Mouse (Mus musculus) forebrain, embryonic 15.5 days (tissue): ENCODE results near the gene Ifna12. TPM values are rescaled to one million over a fixed set of nuclear protein-coding genes. Genes with fewer than 3 reads are reported as not detected.

Experiments used
- polyA plus RNA-seq: library from polyadenylated mRNA; unstranded; fragments of >200 nt; fragmentation: Nextera tagmentation; extraction: Ambion mirVana; gene quantifications from 2 replicates; pipeline ENCODE4 v1.2.1, GENCODE M21; 2015

The Ifna12 gene
- polyA plus RNA-seq, 1 experiment from 2014 or later: not detected

Other genes starting within 250 kb of the Ifna12 start
- 2.6 and 3.5 TPM in 2 replicates for gene Hacd4, start 164.4 kb downstream of the Ifna12 start, polyA plus RNA-seq
- not detected in 2 replicates for gene Ifnb1, start 80.6 kb downstream of the Ifna12 start, polyA plus RNA-seq
- gene Ifna15, start 45.1 kb downstream of the Ifna12 start, polyA plus RNA-seq: not detected in 2 replicates
- gene Ifna14, start 31.6 kb downstream of the Ifna12 start, polyA plus RNA-seq: not detected in 2 replicates
- not detected in 2 replicates for gene Ifna9, start 11.0 kb downstream of the Ifna12 start, polyA plus RNA-seq
- gene C87499, start 31.0 kb upstream of the Ifna12 start, polyA plus RNA-seq: not detected in 2 replicates
- not detected in 2 replicates for gene Ifna13, start 41.1 kb upstream of the Ifna12 start, polyA plus RNA-seq
- not detected in 2 replicates for gene Ifna16, start 73.5 kb upstream of the Ifna12 start, polyA plus RNA-seq
- gene Ifna2, start 80.5 kb upstream of the Ifna12 start, polyA plus RNA-seq: not detected in 2 replicates
- gene Ifnab, start 88.0 kb upstream of the Ifna12 start, polyA plus RNA-seq: not detected in 2 replicates
- 1.6 and 2.3 TPM in 2 replicates for gene Gm26566, start 118.4 kb upstream of the Ifna12 start, polyA plus RNA-seq
- 117 and 128 TPM in 2 replicates for gene Klhl9, start 119.1 kb upstream of the Ifna12 start, polyA plus RNA-seq
- not detected in 2 replicates for gene Gm13271, start 151.5 kb upstream of the Ifna12 start, polyA plus RNA-seq
- 0.14 TPM in 1 of 2 replicates, not detected in the other for gene Gm13283, start 156.7 kb upstream of the Ifna12 start, polyA plus RNA-seq
- gene Gm13290, start 170.5 kb upstream of the Ifna12 start, polyA plus RNA-seq: not detected in 2 replicates
- not detected in 2 replicates for gene Gm13289, start 173.5 kb upstream of the Ifna12 start, polyA plus RNA-seq
- gene Gm13272, start 176.5 kb upstream of the Ifna12 start, polyA plus RNA-seq: not detected in 2 replicates
- 0.20 TPM in 1 of 2 replicates, not detected in the other for gene Ifnz, start 178.8 kb upstream of the Ifna12 start, polyA plus RNA-seq
- not detected in 2 replicates for gene Gm13276, start 182.3 kb upstream of the Ifna12 start, polyA plus RNA-seq
- gene Gm13277, start 185.3 kb upstream of the Ifna12 start, polyA plus RNA-seq: not detected in 2 replicates
- gene Gm13278, start 188.2 kb upstream of the Ifna12 start, polyA plus RNA-seq: not detected in 2 replicates
- gene Gm13275, start 191.1 kb upstream of the Ifna12 start, polyA plus RNA-seq: not detected in 2 replicates
- gene Gm13279, start 194.0 kb upstream of the Ifna12 start, polyA plus RNA-seq: not detected in 2 replicates
- gene Gm13285, start 196.3 kb upstream of the Ifna12 start, polyA plus RNA-seq: not detected in 2 replicates
- gene Gm13287, start 199.9 kb upstream of the Ifna12 start, polyA plus RNA-seq: not detected in 2 replicates
- gene Gm13288, start 202.2 kb upstream of the Ifna12 start, polyA plus RNA-seq: not detected in 2 replicates
- not detected in 2 replicates for gene Ifna7, start 212.9 kb upstream of the Ifna12 start, polyA plus RNA-seq
- gene Ifna11, start 216.6 kb upstream of the Ifna12 start, polyA plus RNA-seq: not detected in 2 replicates
- not detected in 2 replicates for gene Ifna6, start 224.0 kb upstream of the Ifna12 start, polyA plus RNA-seq
- not detected in 2 replicates for gene Ifna5, start 232.1 kb upstream of the Ifna12 start, polyA plus RNA-seq
- not detected in 2 replicates for gene Ifna4, start 238.5 kb upstream of the Ifna12 start, polyA plus RNA-seq
- gene Ifna1, start 246.7 kb upstream of the Ifna12 start, polyA plus RNA-seq: not detected in 2 replicates